ENCODE assay signal across 21 mouse cellular contexts in the genomic region with DNA sequence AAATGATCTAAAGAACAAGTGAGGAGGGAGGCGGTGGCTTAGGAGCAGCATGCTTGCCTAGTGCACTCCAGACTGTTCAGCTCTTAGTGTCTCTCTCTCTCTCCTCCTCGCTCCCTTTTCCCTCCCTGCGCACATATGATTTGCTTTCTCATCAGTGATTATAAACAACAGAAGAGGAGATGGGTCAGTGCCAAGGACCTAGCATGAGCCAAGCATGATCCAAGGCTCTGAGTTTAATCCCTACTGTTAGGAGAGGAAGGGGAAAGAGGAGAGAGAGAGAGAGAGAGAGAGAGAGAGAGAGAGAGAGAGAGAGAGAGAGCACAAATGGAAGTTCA. TPM values are rescaled to one million over a fixed set of nuclear protein-coding genes. Genes with fewer than 3 reads are reported as not detected.
DNase-seq lines count a peak whose midpoint lies in the region; ATAC-seq and TF ChIP-seq lines count a peak whose summit lies in the region.
"Had no signal": no experiment of that assay in that cellular context is flagged by ENCODE, and none has a peak within 500 bp of the region (broad histone marks: within the 10 kb centered on the region; RNA-seq: fewer than 3 reads in every experiment).

No protein-coding gene starts in this region.

- no peaks in the 10 kb centered on the region for H3K36me3 ChIP-seq in hindbrain, embryonic 15.5 days
- H3K36me3 ChIP-seq in hindbrain, embryonic 12.5 days = no peaks in the 10 kb centered on the region
- no peaks in the 10 kb centered on the region for H3K36me3 ChIP-seq in lung, embryonic 16.5 days (ENCODE audit: control insufficient read depth, insufficient read depth, low read length)
- H3K36me3 ChIP-seq in forebrain, postnatal 0 days (ENCODE audit: insufficient read depth) = no peaks in the 10 kb centered on the region
- no peaks in the 10 kb centered on the region for H3K36me3 ChIP-seq in stomach, embryonic 15.5 days
- H3K36me3 ChIP-seq: embryonic facial prominence, embryonic 13.5 days; midbrain, embryonic 10.5 days; neural tube, embryonic 15.5 days had no signal

- TF ChIP-seq CTCF in forebrain, postnatal 0 days (IDR thresholded peaks at IDR 0.05; ENCODE audit: low read depth) = no peak

- peak; percentile 65; the same call in 1 of the 2 replicates for ATAC-seq in hindbrain, embryonic 15.5 days (ENCODE audit: low FRiP score, low read depth)
- no peak for ATAC-seq in hindbrain, embryonic 12.5 days (ENCODE audit: low FRiP score)
- ATAC-seq in lung, embryonic 16.5 days (ENCODE audit: low read depth) = peak; percentile 88
- ATAC-seq in forebrain, postnatal 0 days = peak; percentile 74
- ATAC-seq in stomach, embryonic 15.5 days (ENCODE audit: insufficient read depth, low FRiP score, low read depth) = peak; percentile 47; the same call in 1 of the 2 replicates

- no peak for DNase-seq in lung, postnatal 25 days (ENCODE audit: low spot score)
- DNase-seq in forebrain, postnatal 0 days = peak; percentile 63
- no peak for DNase-seq in layer of hippocampus, postnatal 36 days
- DNase-seq: adrenal gland, postnatal 25 days; cerebellum, adult 8-10 months; heart, adult 2 months; kidney, postnatal 4 days; right cerebral cortex, postnatal 4 days; thymus, adult 18-20 months had no signal

- H3K27me3 ChIP-seq in hindbrain, embryonic 15.5 days = no peaks in the 10 kb centered on the region
- no peaks in the 10 kb centered on the region for H3K27me3 ChIP-seq in hindbrain, embryonic 12.5 days
- no peaks in the 10 kb centered on the region for H3K27me3 ChIP-seq in lung, embryonic 16.5 days (ENCODE audit: control insufficient read depth, insufficient read depth, low read depth, low read length)
- no peaks in the 10 kb centered on the region for H3K27me3 ChIP-seq in forebrain, postnatal 0 days (ENCODE audit: insufficient read depth, low read length)
- H3K27me3 ChIP-seq in stomach, embryonic 15.5 days (replicated peaks) = no peaks in the 10 kb centered on the region
- H3K27me3 ChIP-seq: embryonic facial prominence, embryonic 13.5 days; neural tube, embryonic 15.5 days had no signal

- WGBS in hindbrain, embryonic 15.5 days = 64% methylated on average over 3 of the region's 3 CpGs
- WGBS in hindbrain, embryonic 12.5 days = 82% methylated on average over 3 of the region's 3 CpGs
- 51% methylated on average over 3 of the region's 3 CpGs for WGBS in lung, embryonic 16.5 days
- 33% methylated on average over 3 of the region's 3 CpGs for whole genome bisulfite sequencing in forebrain, postnatal 0 days
- 56% methylated on average over 3 of the region's 3 CpGs for WGBS in stomach, embryonic 15.5 days

- H3K27ac ChIP-seq in hindbrain, embryonic 15.5 days (replicated peaks) = no peak overlapping the region
- no peak overlapping the region for H3K27ac ChIP-seq in hindbrain, embryonic 12.5 days
- H3K27ac ChIP-seq in lung, embryonic 16.5 days (ENCODE audit: low read length) = no peak overlapping the region
- no peak overlapping the region for H3K27ac ChIP-seq in forebrain, postnatal 0 days (ENCODE audit: low read depth, low read length)
- H3K27ac ChIP-seq in stomach, embryonic 15.5 days = no peak overlapping the region
- H3K27ac ChIP-seq: embryonic facial prominence, embryonic 13.5 days; heart, adult 2 months; midbrain, embryonic 10.5 days; neural tube, embryonic 15.5 days had no signal

- 0 out of 2 replicates have a peak, but pooled peaks cover 4% of the 10 kb centered on the region for H3K4me1 ChIP-seq in hindbrain, embryonic 15.5 days (replicated peaks)
- H3K4me1 ChIP-seq in hindbrain, embryonic 12.5 days = no peaks in the 10 kb centered on the region
- H3K4me1 ChIP-seq in lung, embryonic 16.5 days (replicated peaks; ENCODE audit: control insufficient read depth, insufficient read depth, low read length) = peaks cover 8% of the 10 kb centered on the region; the same call in 1 of the 2 replicates
- no peaks in the 10 kb centered on the region for H3K4me1 ChIP-seq in forebrain, postnatal 0 days (ENCODE audit: insufficient read depth)
- no peaks in the 10 kb centered on the region for H3K4me1 ChIP-seq in stomach, embryonic 15.5 days
- H3K4me1 ChIP-seq: midbrain, embryonic 10.5 days; neural tube, embryonic 15.5 days had no signal

- H3K4me2 ChIP-seq in hindbrain, embryonic 15.5 days = no peak overlapping the region
- H3K4me2 ChIP-seq in hindbrain, embryonic 12.5 days (replicated peaks) = no peak overlapping the region
- no peak overlapping the region for H3K4me2 ChIP-seq in lung, embryonic 16.5 days (ENCODE audit: low read depth, low read length)
- H3K4me2 ChIP-seq in forebrain, postnatal 0 days (ENCODE audit: low read depth) = no peak overlapping the region
- H3K4me2 ChIP-seq in stomach, embryonic 15.5 days = no peak overlapping the region
- H3K4me2 ChIP-seq: embryonic facial prominence, embryonic 13.5 days; neural tube, embryonic 15.5 days had no signal

- H3K9me3 ChIP-seq in hindbrain, embryonic 15.5 days = no peaks in the 10 kb centered on the region
- H3K9me3 ChIP-seq in hindbrain, embryonic 12.5 days (replicated peaks) = no peaks in the 10 kb centered on the region
- no peaks in the 10 kb centered on the region for H3K9me3 ChIP-seq in lung, embryonic 16.5 days (ENCODE audit: control insufficient read depth, low read length)
- H3K9me3 ChIP-seq in forebrain, postnatal 0 days (ENCODE audit: low read length) = no peaks in the 10 kb centered on the region
- H3K9me3 ChIP-seq in stomach, embryonic 15.5 days = no peaks in the 10 kb centered on the region
- H3K9me3 ChIP-seq: embryonic facial prominence, embryonic 13.5 days; midbrain, embryonic 10.5 days; neural tube, embryonic 15.5 days had no signal

- no peak overlapping the region for H3K9ac ChIP-seq in hindbrain, embryonic 15.5 days
- H3K9ac ChIP-seq in hindbrain, embryonic 12.5 days = no peak overlapping the region
- no peak overlapping the region for H3K9ac ChIP-seq in lung, embryonic 16.5 days (ENCODE audit: low read length)
- no peak overlapping the region for H3K9ac ChIP-seq in forebrain, postnatal 0 days
- H3K9ac ChIP-seq in stomach, embryonic 15.5 days = no peak overlapping the region
- H3K9ac ChIP-seq: embryonic facial prominence, embryonic 13.5 days; neural tube, embryonic 15.5 days had no signal

- no peak overlapping the region for H3K4me3 ChIP-seq in hindbrain, embryonic 15.5 days
- H3K4me3 ChIP-seq in hindbrain, embryonic 12.5 days = no peak overlapping the region
- H3K4me3 ChIP-seq in lung, embryonic 16.5 days (ENCODE audit: low read length) = no peak overlapping the region
- H3K4me3 ChIP-seq in forebrain, postnatal 0 days (ENCODE audit: low read depth, low read length) = no peak overlapping the region
- no peak overlapping the region for H3K4me3 ChIP-seq in stomach, embryonic 15.5 days (replicated peaks)
- H3K4me3 ChIP-seq: embryonic facial prominence, embryonic 13.5 days; heart, adult 2 months; midbrain, embryonic 10.5 days; myocyte; neural tube, embryonic 15.5 days had no signal

RNA-seq across cellular contexts. Expression of gene Gucy1b2, which starts 8.9 kb away (rescaled TPM):
- polyA plus RNA-seq in hindbrain, embryonic 15.5 days (2015; fragmentation: Nextera tagmentation; extraction: Ambion mirVana) = 0.67 and 1.3 TPM in 2 replicates
- 0.18 and 0.38 TPM in 2 replicates for polyA plus RNA-seq in hindbrain, embryonic 12.5 days (2016; fragmentation: Nextera tagmentation; extraction: Ambion mirVana)
- polyA plus RNA-seq in lung, embryonic 16.5 days (2015; fragmentation: Nextera tagmentation; extraction: Ambion mirVana) = 0.13 and 0.31 TPM in 2 replicates
- 0.92 and 1.4 TPM in 2 replicates for total RNA-seq in forebrain, postnatal 0 days (2014; rRNA removed)
- polyA plus RNA-seq in forebrain, postnatal 0 days (2015; fragmentation: Nextera tagmentation; extraction: Ambion mirVana) = 0.64 and 0.84 TPM in 2 replicates
- 0.09 and 0.17 TPM in 2 replicates for polyA plus RNA-seq in stomach, embryonic 15.5 days (2015; fragmentation: Nextera tagmentation; extraction: Ambion mirVana)
- total RNA-seq in layer of hippocampus, postnatal 36 days (2021) = under 1 TPM; 0.38 to 0.55 TPM
- total RNA-seq: ES-E14; gastrocnemius, adult 18-20 months; liver, adult 2 months had no signal
- polyA plus RNA-seq: kidney, embryonic 14.5 days; liver, adult 2 months; myocyte had no signal
